Mouse (Mus musculus) ES-Bruce4 (cell line): ENCODE data around the gene Col8a2.

Experiments
- CTCF ChIP-seq: IDR thresholded peaks from one replicate; pipeline ENCODE4 v1.8.1; 2011; ENCODE audit warnings: low read depth, low read length
- EP300 ChIP-seq: IDR thresholded peaks from 2 replicates; pipeline ENCODE4 v1.6.1; 2011; ENCODE audit warnings: low read depth, low read length; ENCODE audit not compliant: insufficient read depth
- POLR2A ChIP-seq: IDR thresholded peaks from one replicate; pipeline ENCODE4 v1.8.1; 2011; ENCODE audit warnings: low read length; ENCODE audit not compliant: insufficient read depth

DNA sequence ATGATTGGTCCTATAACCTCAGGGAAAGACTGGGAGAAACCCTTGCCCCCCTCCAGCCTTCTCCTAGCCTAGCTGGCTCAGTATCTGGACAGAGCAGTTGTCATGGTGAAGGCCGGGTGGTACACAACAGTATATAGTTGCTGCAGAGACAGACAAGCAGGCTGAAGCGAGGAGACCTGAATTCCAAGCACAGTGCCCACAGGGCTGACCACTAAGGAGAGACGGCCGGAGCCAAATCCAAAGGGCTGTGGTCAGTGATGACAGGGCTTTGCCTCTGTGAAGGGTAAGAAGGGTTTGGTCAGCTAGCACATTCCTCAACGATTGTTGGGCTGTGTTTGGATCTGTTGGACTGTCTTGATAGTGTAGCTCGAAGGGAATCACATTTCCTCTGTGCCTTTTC is 25.3 kb upstream of the Col8a2 start:
- TF ChIP-seq CTCF: no peak
- no peak for TF ChIP-seq POLR2A
- no peak for TF ChIP-seq EP300
